Comparison of ENCODE assay signal across 11 mouse cellular contexts in the genomic region with DNA sequence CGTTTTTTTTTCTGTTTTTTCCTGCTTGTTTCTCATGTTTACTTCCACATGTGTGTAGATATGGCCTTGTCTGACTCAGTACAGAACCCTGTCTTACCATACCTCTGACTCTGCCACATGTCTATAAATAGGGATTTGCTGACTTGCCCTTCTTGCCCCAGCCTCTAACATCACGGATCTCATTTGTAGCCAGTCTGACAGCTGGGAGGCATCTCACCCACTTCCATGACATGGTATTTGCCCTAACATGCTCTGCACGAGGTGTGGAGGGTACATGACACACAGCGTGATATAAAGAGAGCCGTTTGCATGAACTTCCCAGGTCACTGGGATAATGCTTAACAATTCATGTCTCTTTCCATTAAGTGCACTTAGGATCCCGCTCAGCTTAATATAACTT.
DNase-seq lines count a peak whose midpoint lies in the region; ATAC-seq and TF ChIP-seq lines count a peak whose summit lies in the region.
"Had no signal": no experiment of that assay in that cellular context is flagged by ENCODE, and none has a peak within 500 bp of the region (broad histone marks: within the 10 kb centered on the region; RNA-seq: fewer than 3 reads in every experiment).

No protein-coding gene starts in this region.

- 44% methylated on average over 6 of the region's 6 CpGs for WGBS in intestine, embryonic 16.5 days

- no peak for DNase-seq in frontal cortex, postnatal 10 days (ENCODE audit: low spot score in 2 of 2)
- DNase-seq in layer of hippocampus, adult 2 months (ENCODE audit: low spot score in 2 of 2) = no peak
- no peak for DNase-seq in layer of hippocampus, postnatal 25 days (ENCODE audit: extremely low spot score in 1 of 2, low spot score in 1 of 2)
- peak; percentile 54 to 69 for DNase-seq in lung, postnatal 4 days
- DNase-seq in natural killer cell, adult 2 months (ENCODE audit: low spot score in 2 of 2) = no peak
- no peak for DNase-seq in adrenal gland, adult 18-20 months (ENCODE audit: low spot score in 2 of 2)
- DNase-seq: kidney, adult 8-10 months; layer of hippocampus, postnatal 36 days had no signal

- no peak overlapping the region for H3K9ac ChIP-seq in intestine, embryonic 16.5 days (ENCODE audit: low read depth, low read length)

- H3K36me3 ChIP-seq in intestine, embryonic 16.5 days (ENCODE audit: control insufficient read depth, insufficient read depth, low read length) = no peaks in the 10 kb centered on the region

- H3K4me3 ChIP-seq in layer of hippocampus, adult 2 months = no peak overlapping the region
- H3K4me3 ChIP-seq in intestine, embryonic 16.5 days (ENCODE audit: low read length) = no peak overlapping the region

- ATAC-seq in frontal cortex, adult (ENCODE audit: low TSS enrichment) = 0 out of 2 replicates have a peak, but pooled peaks have one; percentile 1
- ATAC-seq in intestine, embryonic 16.5 days = no peak

- H3K4me2 ChIP-seq in intestine, embryonic 16.5 days (ENCODE audit: low read depth, low read length) = no peak overlapping the region

- H3K9me3 ChIP-seq in intestine, embryonic 16.5 days (ENCODE audit: control insufficient read depth, low read length) = no peaks in the 10 kb centered on the region

- peaks cover 6% of the 10 kb centered on the region; the same call in 1 of the 2 replicates for H3K4me1 ChIP-seq in intestine, embryonic 16.5 days (ENCODE audit: control insufficient read depth, insufficient read depth, low read length)

- no peaks in the 10 kb centered on the region for H3K27me3 ChIP-seq in intestine, embryonic 16.5 days (replicated peaks; ENCODE audit: control insufficient read depth, insufficient read depth, low read length)

- peak overlapping the region; percentile 10; the same call in 1 of the 2 replicates for H3K27ac ChIP-seq in layer of hippocampus, adult 2 months
- peak overlapping the region; percentile 68 for H3K27ac ChIP-seq in intestine, embryonic 16.5 days (ENCODE audit: low read length)
- H3K27ac ChIP-seq: macrophage had no signal

- TF ChIP-seq CTCF in layer of hippocampus, adult 2 months (conservative IDR thresholded peaks at IDR 0.05) = no peak

Comparison
In these comparisons a context has a peak if more than half of its experiments do, and no peak if none do; other contexts are left out.
1. DNase-seq: peak in lung, postnatal 4 days (2 of 2); none in frontal cortex, postnatal 10 days (0 of 2), layer of hippocampus, adult 2 months (0 of 2), layer of hippocampus, postnatal 25 days (0 of 2), natural killer cell, adult 2 months (0 of 2) and adrenal gland, adult 18-20 months (0 of 2).